Mouse (Mus musculus): Measurements from ENCODE around the gene Prpf3.

DNA sequence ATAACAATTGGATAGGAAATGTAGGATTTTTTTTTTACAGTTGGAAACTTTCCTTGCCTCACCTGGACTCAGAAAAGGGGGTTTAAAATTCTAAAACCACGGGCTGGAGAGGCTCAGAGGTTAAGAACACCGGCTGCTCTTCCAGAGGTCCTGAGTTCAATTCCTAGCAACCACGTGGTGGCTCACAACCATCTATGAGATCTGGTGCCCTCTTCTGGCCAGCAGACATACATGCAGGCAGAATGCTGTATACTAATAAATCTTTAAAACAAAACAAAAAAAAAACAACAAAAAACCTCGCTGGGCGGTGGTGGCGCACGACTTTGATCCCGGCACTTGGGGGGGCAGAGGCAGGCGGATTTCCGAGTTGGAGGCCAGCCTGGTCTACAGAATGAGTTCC is 5.5 kb upstream of the Prpf3 start:
- TF ChIP-seq CTCF (IDR thresholded peaks at IDR 0.05; ENCODE audit: low read depth, low read length) (peak; percentile 9), EP300 (IDR thresholded peaks at IDR 0.05; ENCODE audit: insufficient read depth, low read depth, low read length) (no peak)

Data from ES-Bruce4 (cell line).